Mouse (Mus musculus): ENCODE data around the gene Nfia.
A peak's percentile ranks its signal among the peaks of the same experiment; 100 is the strongest.

Nfia gene

DNA sequence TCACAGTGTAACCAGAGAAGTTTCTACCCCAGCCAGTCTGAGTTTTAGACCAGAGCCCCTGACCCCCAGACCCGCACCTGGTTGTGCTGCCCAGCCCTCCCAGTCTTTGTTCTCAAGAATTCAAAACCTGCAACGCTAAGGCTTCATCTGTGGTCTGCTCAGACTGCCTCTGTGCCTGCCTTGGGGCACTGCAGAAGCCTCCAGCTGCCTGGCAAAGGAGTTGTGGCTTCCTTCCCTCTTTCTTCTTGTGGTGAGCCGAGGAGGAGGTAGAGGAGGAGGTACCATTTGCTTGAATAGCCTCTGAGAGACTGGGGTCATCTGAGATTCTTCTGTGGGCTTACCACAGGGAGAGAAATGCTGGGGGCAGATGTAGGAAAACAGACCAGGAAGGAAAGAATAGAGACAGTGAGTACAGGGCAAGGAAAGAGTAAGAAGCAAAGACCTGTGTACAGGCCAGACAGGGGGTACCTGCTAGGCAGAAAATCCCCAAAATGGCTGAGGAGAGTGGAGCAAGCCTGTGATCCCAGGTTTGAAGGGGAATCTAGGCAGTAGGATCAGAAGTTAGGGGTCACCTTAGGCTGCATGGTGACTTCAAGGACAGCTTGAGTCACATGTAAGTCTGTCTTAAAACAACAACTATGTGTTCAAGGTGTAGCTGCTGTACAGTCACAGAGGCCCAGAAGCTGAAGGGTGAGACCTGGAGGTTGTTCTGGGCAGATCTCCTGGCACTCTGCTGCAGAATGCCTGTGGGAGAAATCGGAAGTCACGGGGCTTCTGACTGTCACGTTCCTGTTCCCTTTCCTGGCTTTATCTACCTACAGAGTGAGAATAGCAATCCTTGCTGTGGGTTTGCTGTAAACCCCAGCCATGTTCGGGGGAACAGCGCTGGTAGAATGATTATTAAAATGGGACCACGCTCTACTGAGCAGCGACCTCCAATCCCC is 328.9 kb downstream of the Nfia start:
- DNase-seq (ENCODE audit: low read depth, low spot score) = no peak

DNA sequence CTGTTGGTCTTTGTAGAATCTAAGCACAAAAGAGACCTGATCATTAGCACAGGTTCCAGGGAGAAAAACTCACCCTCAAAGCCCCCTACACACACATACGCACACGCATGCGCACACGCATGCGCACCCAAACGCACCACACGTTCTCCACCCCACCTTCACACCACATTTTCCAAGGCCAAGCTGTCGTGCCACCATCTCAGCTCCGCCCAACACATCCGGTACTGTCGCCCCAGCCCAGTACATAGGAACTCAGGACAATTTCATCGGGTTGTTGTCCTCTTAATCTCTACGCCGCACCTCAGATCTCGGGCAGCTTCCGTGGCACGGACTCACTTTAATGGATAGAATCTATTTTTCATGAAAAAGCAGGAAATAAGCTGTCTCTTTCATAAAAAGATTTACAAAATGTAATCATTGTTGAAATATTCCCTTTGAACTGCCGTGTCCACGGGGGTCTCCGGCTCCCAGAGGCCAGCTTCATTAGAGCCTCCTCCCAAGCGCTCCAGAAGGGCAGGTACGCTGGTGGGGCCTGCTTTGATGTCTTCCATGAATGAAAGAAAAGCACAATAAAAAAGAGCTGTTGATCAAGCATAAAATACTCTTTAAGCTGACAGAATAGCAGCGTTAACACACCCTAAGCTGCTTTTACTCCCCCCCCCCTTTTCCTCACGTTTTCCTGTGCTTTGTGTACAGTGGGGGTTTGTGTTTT is 330.2 kb downstream of the Nfia start:
- no peak for DNase-seq (ENCODE audit: low read depth, low spot score)

DNA sequence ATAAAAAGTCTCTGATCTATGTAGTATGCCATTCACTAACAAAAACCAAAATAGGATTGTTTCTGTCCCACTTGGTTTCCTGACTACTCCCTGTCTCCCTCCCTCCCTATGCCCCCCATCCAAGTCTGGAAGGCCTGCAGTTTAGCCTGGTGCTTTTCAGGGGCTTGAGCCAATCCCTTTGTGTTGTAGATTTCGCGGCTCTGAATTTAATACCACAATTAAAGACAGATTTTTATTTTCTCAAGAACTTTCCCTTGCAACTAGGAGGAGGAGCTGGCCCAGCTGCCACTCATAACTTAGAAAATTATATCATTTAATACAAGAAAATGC is 330.8 kb downstream of the Nfia start:
- DNase-seq (ENCODE audit: low read depth, low spot score) = no peak

DNA sequence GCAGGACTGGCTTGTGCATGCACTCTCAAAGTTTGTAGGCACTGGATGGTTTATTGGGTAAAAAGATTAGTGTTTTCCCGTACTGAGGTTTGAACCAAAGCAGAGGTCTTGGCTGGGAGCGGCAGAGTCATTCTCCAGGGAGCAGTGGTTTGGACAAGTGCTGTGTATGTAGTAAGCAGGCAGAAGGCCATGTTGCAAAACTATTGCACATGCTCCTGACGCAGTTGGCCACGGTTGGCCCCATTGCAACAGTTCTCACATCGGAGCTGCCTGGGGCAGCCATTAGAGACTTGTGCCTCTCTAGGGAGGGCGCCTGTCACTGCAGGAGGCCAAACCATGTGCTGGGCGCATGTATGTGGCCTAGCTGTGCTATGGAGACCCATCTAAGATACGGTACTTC is 331.6 kb downstream of the Nfia start:
- no peak for DNase-seq (ENCODE audit: low read depth, low spot score)

- DNase-seq (ENCODE audit: low read depth, low spot score) = no peak
Observed at GRCm38 (mm10) chr4:98104911-98105702, 332.6 kb downstream of the Nfia start.

GRCm38 (mm10) chr4:98105971-98106370 is 333.4 kb downstream of the Nfia start:
- DNase-seq (ENCODE audit: low read depth, low spot score) = peak; percentile 44

DNA sequence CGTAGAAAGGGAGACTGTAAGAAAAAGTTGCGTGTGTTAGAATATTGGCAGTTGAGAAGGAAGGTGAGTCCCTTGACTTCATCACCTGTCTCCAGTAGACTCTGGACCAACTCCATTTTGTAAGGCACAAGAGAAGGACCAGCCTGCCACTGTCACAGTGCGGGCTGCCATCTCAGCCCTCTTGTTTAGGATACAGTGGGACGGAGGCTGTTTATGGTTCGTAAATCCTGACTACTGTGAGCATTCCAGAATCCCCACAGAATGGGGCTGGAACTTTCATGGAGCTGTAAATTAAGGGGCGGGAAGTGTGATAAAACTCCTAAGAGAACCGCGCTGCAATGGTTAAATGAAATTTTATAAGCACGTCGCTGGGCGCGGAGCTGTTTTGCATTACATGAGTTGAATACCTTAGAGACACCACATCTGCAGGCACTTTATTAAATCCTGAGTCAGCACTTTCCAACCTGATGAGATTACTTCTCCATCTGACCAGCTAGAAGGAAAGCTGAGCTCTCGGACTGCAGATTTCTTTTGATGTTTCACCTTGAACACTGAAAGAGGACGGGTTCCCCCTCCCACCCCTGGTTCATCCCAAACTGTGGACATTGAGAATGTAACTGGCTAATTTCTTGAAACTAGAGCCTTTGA is 334.0 kb downstream of the Nfia start:
- DNase-seq (ENCODE audit: low read depth, low spot score) = peak; percentile 84

GRCm38 (mm10) chr4:98107093-98107453 is 334.5 kb downstream of the Nfia start:
- no peak for DNase-seq (ENCODE audit: low read depth, low spot score)

DNA sequence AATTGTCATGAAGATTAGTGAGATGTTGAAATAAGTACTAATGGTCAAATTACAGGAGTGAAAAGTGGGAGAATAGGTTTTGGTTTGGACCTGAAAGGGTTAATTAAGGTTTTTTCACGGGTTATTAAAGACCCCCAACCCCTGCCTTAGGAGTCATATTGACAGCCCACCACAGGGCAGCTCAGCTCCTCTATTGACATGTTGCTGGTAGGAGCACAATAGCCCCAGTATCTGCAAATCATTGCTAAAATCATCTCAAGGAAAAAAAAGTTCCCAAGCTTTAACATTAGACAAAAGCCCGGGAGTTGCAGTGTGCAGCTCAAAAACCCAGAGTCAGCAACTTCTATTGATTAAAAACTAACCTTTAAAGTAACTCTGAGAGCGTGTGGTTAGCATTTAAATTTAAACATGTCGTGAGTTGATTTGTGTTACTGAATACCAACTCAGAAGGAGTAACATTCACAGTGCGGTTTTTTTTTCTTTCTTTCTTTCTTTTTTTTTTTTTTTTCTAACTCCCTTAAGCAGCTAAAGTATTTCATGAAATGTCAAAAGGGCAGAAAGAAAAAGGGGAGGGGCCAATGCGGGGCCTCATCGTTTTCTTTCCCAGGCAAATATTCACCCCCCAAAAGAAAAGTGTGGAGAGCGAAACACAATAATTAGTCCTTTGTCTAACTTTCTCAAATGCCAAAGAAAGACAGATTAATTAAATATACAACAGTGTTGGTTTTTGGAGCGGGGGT is 335.6 kb downstream of the Nfia start:
- DNase-seq (ENCODE audit: low read depth, low spot score) = no peak

- DNase-seq (ENCODE audit: low read depth, low spot score) = peak; percentile 97
Observed at GRCm38 (mm10) chr4:98108676-98109016, 336.1 kb downstream of the Nfia start.

DNA sequence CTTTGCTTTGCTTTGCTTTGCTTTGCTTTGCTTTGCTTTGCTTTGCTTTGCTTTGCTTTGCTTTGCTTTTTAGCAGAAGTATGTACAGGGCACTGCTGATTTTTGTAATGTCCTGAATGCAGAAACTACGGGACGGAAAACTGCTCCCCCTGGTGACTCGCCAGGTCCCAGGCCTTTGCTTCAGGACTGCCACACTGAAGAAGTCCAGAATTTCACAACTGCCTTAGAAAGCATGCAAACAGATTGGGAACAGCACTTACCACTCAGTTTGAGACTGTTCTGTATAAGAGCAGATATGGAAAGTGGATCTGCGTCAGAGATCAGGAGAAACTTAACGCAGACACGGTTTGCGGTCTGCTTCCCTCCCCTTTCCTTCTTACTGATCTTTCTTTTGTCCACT is 336.5 kb downstream of the Nfia start:
- peak; percentile 72 for DNase-seq (ENCODE audit: low read depth, low spot score)

DNA sequence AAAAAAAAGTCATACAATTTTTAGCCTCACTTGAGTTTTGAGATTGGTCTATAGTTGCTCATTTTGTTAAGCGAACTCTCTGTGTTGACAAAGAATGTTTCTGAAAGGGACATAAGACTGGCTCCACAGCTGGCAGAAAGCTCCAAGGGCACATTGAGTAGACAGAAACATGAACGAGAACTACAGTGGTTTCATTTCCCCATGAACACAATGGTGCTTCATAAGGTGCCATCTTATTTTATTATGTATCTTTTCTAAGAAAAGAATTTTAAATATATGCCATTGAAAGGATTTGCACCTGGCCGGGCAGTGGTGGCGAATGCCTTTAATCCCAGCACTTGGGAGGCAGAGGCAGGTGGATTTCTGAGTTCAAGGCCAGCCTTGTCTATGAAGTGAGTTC is 337.4 kb downstream of the Nfia start:
- DNase-seq (ENCODE audit: low read depth, low spot score) = no peak

DNA sequence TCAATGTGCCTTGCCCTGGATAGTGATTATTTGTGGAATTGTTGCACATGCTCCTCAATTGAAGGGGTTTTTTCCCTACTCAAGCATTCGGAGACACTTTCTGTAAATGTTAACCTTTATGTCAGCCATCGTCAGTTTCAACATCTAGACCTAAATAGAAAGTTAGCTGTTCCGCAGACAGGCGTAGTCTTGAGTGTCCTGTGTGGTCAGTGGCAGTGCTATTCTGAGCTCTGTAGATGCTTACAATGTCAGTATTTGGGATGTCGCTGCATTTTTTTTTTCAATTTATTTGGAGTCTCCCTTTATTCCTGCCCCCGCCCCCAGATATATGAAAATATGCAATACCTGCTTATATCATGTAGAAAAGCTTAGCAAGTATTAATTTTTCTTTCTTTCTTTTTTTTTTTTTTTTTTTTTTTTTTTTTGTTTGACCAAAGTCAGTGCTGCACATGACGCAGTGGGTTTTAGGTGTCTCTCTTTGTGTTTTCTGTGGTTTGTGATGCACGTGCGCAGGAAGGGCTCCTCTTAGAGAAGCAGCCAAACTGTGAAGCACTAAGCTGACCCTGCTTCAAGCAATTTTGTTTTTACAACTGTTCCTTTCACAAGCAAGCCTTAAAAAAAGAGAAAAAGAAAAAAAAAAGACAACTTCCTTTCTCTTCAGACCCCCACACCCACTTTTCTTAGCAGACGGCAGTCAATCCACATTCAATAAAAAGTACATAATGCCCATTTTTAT is 340.9 kb downstream of the Nfia start:
- no peak for DNase-seq (ENCODE audit: low read depth, low spot score)

GRCm38 (mm10) chr4:98114966-98115365 is 342.4 kb downstream of the Nfia start:
- no peak for DNase-seq (ENCODE audit: low read depth, low spot score)

GRCm38 (mm10) chr4:98115401-98115800 is 342.9 kb downstream of the Nfia start:
- DNase-seq (ENCODE audit: low read depth, low spot score) = no peak

- no peak for DNase-seq (ENCODE audit: low read depth, low spot score)
Observed at GRCm38 (mm10) chr4:98116046-98116445, 343.5 kb downstream of the Nfia start.

DNA sequence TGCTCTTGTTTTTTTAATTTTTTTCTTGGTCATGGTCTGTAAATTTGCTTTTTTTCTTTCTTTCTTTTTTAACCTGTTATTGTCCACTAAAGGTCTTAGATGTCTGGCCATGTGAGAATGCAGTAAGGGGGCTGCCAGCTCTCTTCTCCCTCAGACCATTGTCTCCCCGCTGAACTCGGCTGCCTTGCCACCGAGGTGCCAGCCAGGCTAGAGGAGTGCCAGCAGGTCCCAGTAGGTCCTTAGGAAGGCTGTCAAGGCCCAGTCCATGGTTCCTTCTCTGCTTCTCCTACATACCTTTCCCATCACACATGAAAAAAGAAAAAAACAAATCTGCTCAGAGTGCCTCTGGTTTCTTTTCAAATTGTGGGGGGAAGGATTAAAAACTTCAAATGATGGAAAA is 345.6 kb downstream of the Nfia start:
- DNase-seq (ENCODE audit: low read depth, low spot score) = no peak

- no peak for DNase-seq (ENCODE audit: low read depth, low spot score)
Observed at GRCm38 (mm10) chr4:98118761-98119675, 346.5 kb downstream of the Nfia start.

DNA sequence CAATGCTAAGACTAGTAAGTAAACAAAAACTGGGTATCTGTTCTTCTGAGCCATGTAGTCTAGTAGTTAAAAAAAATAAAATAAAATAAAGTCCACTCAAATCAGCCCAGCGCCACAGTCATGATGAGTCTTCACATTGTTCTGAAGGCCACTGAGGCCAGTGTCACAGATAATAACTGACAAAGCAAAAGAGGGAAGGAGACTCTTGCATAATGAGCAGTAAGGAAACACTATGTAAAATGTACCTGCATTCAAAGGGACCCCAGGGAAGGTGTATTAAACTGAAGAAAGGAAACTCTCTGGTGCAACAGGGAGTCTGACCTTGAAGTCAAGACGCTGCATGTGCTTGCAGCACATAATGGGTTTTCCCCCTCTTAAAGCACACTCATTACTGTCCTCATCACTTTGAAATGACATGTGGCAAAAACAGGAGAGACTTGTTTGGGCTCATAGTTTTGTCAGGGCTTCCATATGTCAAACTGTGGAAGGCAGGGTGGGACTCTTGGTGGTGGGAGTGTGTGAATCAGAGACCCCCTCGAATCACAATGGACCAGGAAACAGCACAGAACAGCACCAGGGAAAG is 347.5 kb downstream of the Nfia start:
- no peak for DNase-seq (ENCODE audit: low read depth, low spot score)

Measured in mesoderm, embryonic 11.5 days (tissue).